ENCODE assay signal across 8 mouse cellular contexts in the genomic region with DNA sequence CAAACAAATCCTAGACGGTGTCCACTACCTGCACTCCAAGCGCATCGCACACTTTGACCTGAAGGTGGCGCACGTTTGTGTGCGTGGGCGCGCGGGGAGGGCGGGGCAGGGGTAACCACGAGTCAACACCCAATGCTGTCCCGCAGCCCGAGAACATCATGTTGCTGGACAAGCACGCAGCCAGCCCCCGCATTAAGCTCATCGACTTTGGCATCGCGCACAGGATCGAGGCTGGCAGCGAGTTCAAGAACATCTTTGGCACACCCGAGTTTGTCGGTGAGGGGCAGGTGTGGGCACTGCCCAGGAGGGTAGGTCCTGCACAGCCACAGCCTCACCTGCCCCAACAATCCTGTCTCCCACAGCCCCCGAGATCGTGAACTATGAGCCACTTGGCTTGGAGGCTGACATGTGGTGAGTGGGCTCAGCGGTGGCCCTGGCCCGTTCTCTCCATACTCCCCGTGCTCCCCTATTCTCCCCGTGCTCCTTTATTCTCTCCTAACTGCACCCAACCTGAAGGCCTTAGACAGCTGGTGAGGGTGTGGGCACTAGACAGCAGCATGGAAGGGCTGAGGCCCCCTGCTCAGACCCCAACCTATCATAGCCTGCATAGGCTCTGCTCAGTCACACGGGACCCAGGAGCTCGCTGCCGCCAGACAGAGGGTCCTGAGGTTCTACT. TPM values are rescaled to one million over a fixed set of nuclear protein-coding genes. Genes with fewer than 3 reads are reported as not detected.
DNase-seq lines count a peak whose midpoint lies in the region; ATAC-seq lines count a peak whose summit lies in the region.

No protein-coding gene starts in this region.

- peak; percentile 38 for DNase-seq in adrenal gland, postnatal 10 days
- DNase-seq in adrenal gland, postnatal 25 days = no peak
- peak; percentile 19 to 21 for DNase-seq in lung, adult 18-20 months
- DNase-seq in lung, postnatal 14 days = no peak
- DNase-seq in naive thymus-derived CD4-positive, alpha-beta T cell, adult 2 months (ENCODE audit: low read depth) = peak; percentile 55
- no peak for DNase-seq in MN1 (ENCODE audit: low spot score)
- DNase-seq in frontal cortex, postnatal 25 days (ENCODE audit: low spot score in 2 of 2) = no peak

- 0 out of 2 replicates have a peak, but pooled peaks have one; percentile 5 for ATAC-seq in granulocyte monocyte progenitor cell, adult 5-6 weeks (replicated peaks; ENCODE audit: poor library complexity, severe bottlenecking)

RNA-seq across cellular contexts. Expression of gene 4930442H23Rik, which starts 6.7 kb away (rescaled TPM):
- not detected for total RNA-seq in adrenal gland, postnatal 10 days (2021)
- total RNA-seq in adrenal gland, postnatal 25 days (2021) = not detected in 2 replicates
- not detected in 2 replicates for total RNA-seq in granulocyte monocyte progenitor cell, adult 5-6 weeks (2014; fragmentation: Nextera tagmentation)
- not detected in 2 replicates for total RNA-seq in granulocyte monocyte progenitor cell, adult 5-6 weeks (2017)

RNA-seq across cellular contexts. Expression of gene Dapk3, which starts 7.6 kb away (rescaled TPM):
- 10 to 100 TPM; 55.3 to 55.6 TPM for total RNA-seq in adrenal gland, postnatal 10 days (2021)
- total RNA-seq in adrenal gland, postnatal 25 days (2021) = 70.8 and 76.5 TPM in 2 replicates
- 25.7 and 40.8 TPM in 2 replicates for total RNA-seq in granulocyte monocyte progenitor cell, adult 5-6 weeks (2014; fragmentation: Nextera tagmentation)
- total RNA-seq in granulocyte monocyte progenitor cell, adult 5-6 weeks (2017) = 20.5 and 33.0 TPM in 2 replicates

RNA-seq across cellular contexts. Expression of gene Nmrk2, which starts 11.5 kb away (rescaled TPM):
- total RNA-seq in adrenal gland, postnatal 10 days (2021) = 1 to 10 TPM in 1 of 2 experiments, under 1 TPM in 1; 0.15 to 4.9 TPM
- total RNA-seq in adrenal gland, postnatal 25 days (2021) = not detected in 2 replicates
- total RNA-seq in granulocyte monocyte progenitor cell, adult 5-6 weeks (2014; fragmentation: Nextera tagmentation) = not detected in 2 replicates
- not detected in 2 replicates for total RNA-seq in granulocyte monocyte progenitor cell, adult 5-6 weeks (2017)

RNA-seq across cellular contexts. Expression of gene Eef2, which starts 13.9 kb away (rescaled TPM):
- 1,000 to 10,000 TPM; 1,466 to 1,521 TPM for total RNA-seq in adrenal gland, postnatal 10 days (2021)
- 1,495 and 1,572 TPM in 2 replicates for total RNA-seq in adrenal gland, postnatal 25 days (2021)
- 843 and 1,029 TPM in 2 replicates for total RNA-seq in granulocyte monocyte progenitor cell, adult 5-6 weeks (2014; fragmentation: Nextera tagmentation)
- total RNA-seq in granulocyte monocyte progenitor cell, adult 5-6 weeks (2017) = 1,504 and 1,576 TPM in 2 replicates

RNA-seq across cellular contexts. Expression of gene Pias4, which starts 22.7 kb away (rescaled TPM):
- 10 to 100 TPM; 25.8 to 26.5 TPM for total RNA-seq in adrenal gland, postnatal 10 days (2021)
- total RNA-seq in adrenal gland, postnatal 25 days (2021) = 33.1 and 36.9 TPM in 2 replicates
- total RNA-seq in granulocyte monocyte progenitor cell, adult 5-6 weeks (2014; fragmentation: Nextera tagmentation) = 6.3 and 22.9 TPM in 2 replicates
- total RNA-seq in granulocyte monocyte progenitor cell, adult 5-6 weeks (2017) = 7.8 and 8.1 TPM in 2 replicates

Comparison
In these comparisons a context has a peak if more than half of its experiments do, and no peak if none do; other contexts are left out.
1. DNase-seq: peak in adrenal gland, postnatal 10 days (single experiment), lung, adult 18-20 months (2 of 2) and naive thymus-derived CD4-positive, alpha-beta T cell, adult 2 months (single experiment); none in adrenal gland, postnatal 25 days (single experiment), lung, postnatal 14 days (single experiment), MN1 (single experiment) and frontal cortex, postnatal 25 days (0 of 2).